Mouse (Mus musculus) ES-E14 (cell line): Measurements from ENCODE around the gene 2700081O15Rik.

ENCODE experiments used
- CHD2 ChIP-seq: IDR thresholded peaks from 2 replicates; pipeline ENCODE4 v1.6.1; 2014; ENCODE audit warnings: mild to moderate bottlenecking, low read depth, low read length, inconsistent platforms
- HCFC1 ChIP-seq: IDR thresholded peaks from 2 replicates; pipeline ENCODE4 v1.6.1; 2012; ENCODE audit warnings: low read length, inconsistent platforms, borderline replicate concordance; ENCODE audit not compliant: insufficient read depth
- MAFK ChIP-seq: IDR thresholded peaks from 2 replicates; pipeline ENCODE4 v1.6.1; 2014; ENCODE audit warnings: mild to moderate bottlenecking, low read depth, low read length, inconsistent platforms; ENCODE audit not compliant: insufficient read depth
- ZC3H11A ChIP-seq: IDR thresholded peaks from 2 replicates; pipeline ENCODE4 v1.6.1; 2012; ENCODE audit warnings: low read depth, mild to moderate bottlenecking, inconsistent platforms, low read length, borderline replicate concordance
- ZNF384 ChIP-seq: IDR thresholded peaks from 2 replicates; pipeline ENCODE4 v1.6.1; 2012; ENCODE audit warnings: low read depth, low read length, inconsistent platforms

DNA sequence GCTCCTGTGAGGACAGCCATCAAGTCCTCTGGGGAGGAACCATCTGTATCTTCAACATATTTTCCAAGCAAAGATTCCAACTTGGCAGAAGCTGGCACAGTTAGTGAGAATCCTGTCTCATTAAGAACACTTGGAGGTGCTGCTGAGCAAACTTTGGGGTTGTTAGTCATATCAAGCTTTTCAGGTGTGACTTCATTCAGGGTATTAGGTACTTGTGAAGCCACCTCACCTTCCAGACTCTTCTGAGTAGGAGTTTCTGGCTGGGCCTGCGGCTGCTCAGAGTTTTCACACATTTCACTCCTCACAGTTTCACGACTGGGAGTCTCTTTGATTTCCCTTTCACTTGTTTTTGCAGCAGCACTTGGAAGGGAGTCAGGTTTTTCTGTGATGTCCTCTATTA lies 39.4 kb downstream of the 2700081O15Rik start:
- TF ChIP-seq ZC3H11A = no peak
- TF ChIP-seq HCFC1 = no peak
- no peak for TF ChIP-seq CHD2
- TF ChIP-seq MAFK = no peak
- TF ChIP-seq ZNF384 = no peak
